Mouse (Mus musculus): Measurements from ENCODE around the gene Arhgap27. TPM values are rescaled to one million over a fixed set of nuclear protein-coding genes. Genes with fewer than 3 reads are reported as not detected.
A peak's percentile ranks its signal among the peaks of the same experiment; 100 is the strongest.
"Not testable (repeated sequence)": the region's sequence is repeated elsewhere in the genome, so short reads cannot be mapped to it uniquely, and the experiment has no call there.

Gene Arhgap27
- total RNA-seq, 1 experiment from 2014 or later: 81.4 TPM

- ATAC-seq (ENCODE audit: extremely low read depth, insufficient number of reproducible peaks, low FRiP score, poor library complexity, severe bottlenecking): no peak
These were observed 23.4 kb downstream of the Arhgap27 start for GRCm38 (mm10) chr11:103340130-103340529.

GRCm38 (mm10) chr11:103339414-103340119 is 23.9 kb downstream of the Arhgap27 start:
- no peak for ATAC-seq (ENCODE audit: extremely low read depth, insufficient number of reproducible peaks, low FRiP score, poor library complexity, severe bottlenecking)

- no peak for ATAC-seq (ENCODE audit: extremely low read depth, insufficient number of reproducible peaks, low FRiP score, poor library complexity, severe bottlenecking)
These were observed 24.8 kb downstream of the Arhgap27 start for GRCm38 (mm10) chr11:103338671-103339070.

GRCm38 (mm10) chr11:103338119-103338518 is 25.4 kb downstream of the Arhgap27 start:
- no peak for ATAC-seq (ENCODE audit: extremely low read depth, insufficient number of reproducible peaks, low FRiP score, poor library complexity, severe bottlenecking)

- no peak for ATAC-seq (ENCODE audit: extremely low read depth, insufficient number of reproducible peaks, low FRiP score, poor library complexity, severe bottlenecking)
These were observed 26.3 kb downstream of the Arhgap27 start for GRCm38 (mm10) chr11:103337180-103337579.

- ATAC-seq (ENCODE audit: extremely low read depth, insufficient number of reproducible peaks, low FRiP score, poor library complexity, severe bottlenecking): no peak
These were observed 27.9 kb downstream of the Arhgap27 start for GRCm38 (mm10) chr11:103335561-103335960.

- ATAC-seq (ENCODE audit: extremely low read depth, insufficient number of reproducible peaks, low FRiP score, poor library complexity, severe bottlenecking): no peak
These were observed 28.6 kb downstream of the Arhgap27 start for GRCm38 (mm10) chr11:103334925-103335324.

- no peak for ATAC-seq (ENCODE audit: extremely low read depth, insufficient number of reproducible peaks, low FRiP score, poor library complexity, severe bottlenecking)
These were observed 29.6 kb downstream of the Arhgap27 start for GRCm38 (mm10) chr11:103333719-103334398.

GRCm38 (mm10) chr11:103332890-103333651 is 30.4 kb downstream of the Arhgap27 start:
- ATAC-seq (ENCODE audit: extremely low read depth, insufficient number of reproducible peaks, low FRiP score, poor library complexity, severe bottlenecking): no peak

GRCm38 (mm10) chr11:103332186-103332889 is 31.2 kb downstream of the Arhgap27 start:
- ATAC-seq (ENCODE audit: extremely low read depth, insufficient number of reproducible peaks, low FRiP score, poor library complexity, severe bottlenecking): peak; percentile 76

GRCm38 (mm10) chr11:103331502-103332185 is 31.8 kb downstream of the Arhgap27 start:
- ATAC-seq (ENCODE audit: extremely low read depth, insufficient number of reproducible peaks, low FRiP score, poor library complexity, severe bottlenecking): no peak

- ATAC-seq (ENCODE audit: extremely low read depth, insufficient number of reproducible peaks, low FRiP score, poor library complexity, severe bottlenecking): no peak
These were observed 32.7 kb downstream of the Arhgap27 start for GRCm38 (mm10) chr11:103330651-103331319.

GRCm38 (mm10) chr11:103326950-103327349 is 36.5 kb downstream of the Arhgap27 start:
- peak; percentile 79 for ATAC-seq (ENCODE audit: extremely low read depth, insufficient number of reproducible peaks, low FRiP score, poor library complexity, severe bottlenecking)

GRCm38 (mm10) chr11:103325172-103325571 is 38.3 kb downstream of the Arhgap27 start:
- peak; percentile 49; the same call in 1 of the 2 replicates for ATAC-seq (ENCODE audit: extremely low read depth, insufficient number of reproducible peaks, low FRiP score, poor library complexity, severe bottlenecking)

GRCm38 (mm10) chr11:103324723-103325122 is 38.8 kb downstream of the Arhgap27 start:
- no peak for ATAC-seq (ENCODE audit: extremely low read depth, insufficient number of reproducible peaks, low FRiP score, poor library complexity, severe bottlenecking)

GRCm38 (mm10) chr11:103322832-103323231 is 40.7 kb downstream of the Arhgap27 start:
- ATAC-seq (ENCODE audit: extremely low read depth, insufficient number of reproducible peaks, low FRiP score, poor library complexity, severe bottlenecking): not testable (repeated sequence)

- ATAC-seq (ENCODE audit: extremely low read depth, insufficient number of reproducible peaks, low FRiP score, poor library complexity, severe bottlenecking): no peak
These were observed 42.8 kb downstream of the Arhgap27 start for GRCm38 (mm10) chr11:103320646-103321045.

- peak; percentile 44; the same call in 1 of the 2 replicates for ATAC-seq (ENCODE audit: extremely low read depth, insufficient number of reproducible peaks, low FRiP score, poor library complexity, severe bottlenecking)
These were observed 43.3 kb downstream of the Arhgap27 start for GRCm38 (mm10) chr11:103320196-103320595.

Data from neutrophil, adult 5-6 weeks (primary cell).